Mouse (Mus musculus): ENCODE data around the gene Csdc2. TPM values are rescaled to one million over a fixed set of nuclear protein-coding genes. Genes with fewer than 3 reads are reported as not detected.
"Not testable (repeated sequence)": the region's sequence is repeated elsewhere in the genome, so short reads cannot be mapped to it uniquely, and the experiment has no call there.

Csdc2 gene
- polyA plus RNA-seq, 1 experiment from 2014 or later, result 7.0 TPM

GRCm38 (mm10) chr15:81975156-81975555 lies 38.6 kb downstream of the Csdc2 start:
- not testable (repeated sequence) for H3K4me2 ChIP-seq; H3K4me3 ChIP-seq; H3K27ac ChIP-seq (replicated peaks); H3K9me3 ChIP-seq; ATAC-seq (ENCODE audit: extremely low read depth, insufficient number of reproducible peaks, low FRiP score, low TSS enrichment); H3K36me3 ChIP-seq; H3K9ac ChIP-seq; H3K4me1 ChIP-seq; H3K27me3 ChIP-seq (replicated peaks)
- WGBS, result 90% methylated on average over 8 of the region's 8 CpGs

DNA sequence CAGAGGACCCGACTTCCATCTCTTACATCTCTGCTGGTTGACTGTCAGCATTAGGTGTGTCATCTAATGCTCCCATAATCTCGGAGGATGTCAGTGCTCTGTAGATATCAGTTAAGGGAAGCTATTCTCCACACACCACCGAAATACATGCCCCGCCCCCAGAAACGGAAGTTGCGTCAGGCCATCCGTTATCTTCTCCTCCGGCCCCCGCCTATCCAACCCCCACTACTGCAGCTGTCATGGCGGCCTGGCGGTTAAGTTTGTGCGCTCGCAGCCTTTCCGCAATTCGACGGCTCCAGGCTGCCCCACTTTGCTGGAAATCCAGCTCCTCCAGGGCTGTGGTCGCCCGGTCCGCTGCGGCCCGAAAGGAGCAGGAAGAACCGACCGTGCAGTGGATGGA lies 43.8 kb downstream of the Csdc2 start, which contains the start of gene 1700029P11Rik:
Gene 1700029P11Rik, plus strand, starts transcription at position 220 of the 400 bp plus-strand sequence.
- H3K36me3 ChIP-seq, result no peaks in the 10 kb centered on the region
- H3K9me3 ChIP-seq, result no peaks in the 10 kb centered on the region
- WGBS, result 90% methylated on average over 23 of the region's 23 CpGs
- no peak within 1 kb of the TSS for H3K27ac ChIP-seq (replicated peaks)
- no peaks in the 10 kb centered on the region for H3K4me1 ChIP-seq
- no peak for ATAC-seq (ENCODE audit: extremely low read depth, insufficient number of reproducible peaks, low FRiP score, low TSS enrichment)
- H3K27me3 ChIP-seq (replicated peaks), result no peaks in the 10 kb centered on the region
- H3K4me3 ChIP-seq, result no peak within 1 kb of the TSS
- no peak within 1 kb of the TSS for H3K4me2 ChIP-seq
- H3K9ac ChIP-seq, result no peak within 1 kb of the TSS

- WGBS, result 40% methylated on average over 1 of the region's 1 CpGs
These were observed 45.6 kb downstream of the Csdc2 start for GRCm38 (mm10) chr15:81982173-81982572.

GRCm38 (mm10) chr15:81985267-81986161 lies 49.0 kb downstream of the Csdc2 start:
- Histone ChIP-seq H3K9ac (no peak overlapping the region), H3K9me3 (no peaks in the 10 kb centered on the region), H3K27ac (replicated peaks) (no peak overlapping the region), H3K36me3 (no peaks in the 10 kb centered on the region), H3K4me2 (no peak overlapping the region), H3K4me1 (peaks cover 14% of the 10 kb centered on the region), H3K27me3 (replicated peaks) (no peaks in the 10 kb centered on the region), H3K4me3 (no peak overlapping the region)
- no peak for ATAC-seq (ENCODE audit: extremely low read depth, insufficient number of reproducible peaks, low FRiP score, low TSS enrichment)
- WGBS, result 58% methylated on average over 2 of the region's 2 CpGs

More at GRCm38 (mm10) chr15:81982173-81982572, 45.6 kb downstream of the Csdc2 start:
- H3K4me2 ChIP-seq, result no peak overlapping the region
- no peaks in the 10 kb centered on the region for H3K4me1 ChIP-seq
- H3K4me3 ChIP-seq, result no peak overlapping the region
- no peaks in the 10 kb centered on the region for H3K9me3 ChIP-seq
- no peak overlapping the region for H3K27ac ChIP-seq (replicated peaks)
- H3K9ac ChIP-seq, result no peak overlapping the region
- no peak for ATAC-seq (ENCODE audit: extremely low read depth, insufficient number of reproducible peaks, low FRiP score, low TSS enrichment)
- H3K27me3 ChIP-seq (replicated peaks), result no peaks in the 10 kb centered on the region
- no peaks in the 10 kb centered on the region for H3K36me3 ChIP-seq

DNA sequence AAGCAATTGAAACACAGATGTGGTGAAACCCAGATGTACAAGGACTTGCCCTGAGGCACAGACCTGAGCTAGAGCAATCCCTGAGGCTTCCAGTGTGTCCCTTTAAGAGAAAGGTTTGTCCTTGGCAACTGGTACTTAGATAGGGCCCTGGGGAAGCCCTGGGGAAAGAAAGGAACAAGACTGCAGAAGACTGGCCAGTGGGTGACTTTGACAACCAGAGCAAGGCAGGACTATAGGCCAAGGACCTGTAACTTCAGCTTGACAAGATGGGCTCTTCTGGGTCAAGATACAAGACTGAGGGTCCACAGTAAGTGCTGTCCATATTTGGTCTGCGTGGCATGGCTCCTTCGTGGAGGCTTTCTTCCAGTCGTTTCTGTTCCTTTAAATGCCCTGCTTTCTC lies 51.1 kb downstream of the Csdc2 start, which contains the start of gene Xrcc6:
Gene Xrcc6, plus strand, starts transcription at position 190 of the 400 bp plus-strand sequence.
- ATAC-seq (ENCODE audit: extremely low read depth, insufficient number of reproducible peaks, low FRiP score, low TSS enrichment), result no peak
- peaks cover 28% of the 10 kb centered on the region for H3K4me1 ChIP-seq
- no peak within 1 kb of the TSS for H3K27ac ChIP-seq (replicated peaks)
- no peak within 1 kb of the TSS for H3K4me3 ChIP-seq
- 86% methylated on average over 3 of the region's 3 CpGs for WGBS
- H3K4me2 ChIP-seq, result no peak within 1 kb of the TSS
- no peak within 1 kb of the TSS for H3K9ac ChIP-seq
- no peaks in the 10 kb centered on the region for H3K27me3 ChIP-seq (replicated peaks)
- no peaks in the 10 kb centered on the region for H3K9me3 ChIP-seq
- 0 out of 2 replicates have a peak, but pooled peaks cover 1% of the 10 kb centered on the region for H3K36me3 ChIP-seq

DNA sequence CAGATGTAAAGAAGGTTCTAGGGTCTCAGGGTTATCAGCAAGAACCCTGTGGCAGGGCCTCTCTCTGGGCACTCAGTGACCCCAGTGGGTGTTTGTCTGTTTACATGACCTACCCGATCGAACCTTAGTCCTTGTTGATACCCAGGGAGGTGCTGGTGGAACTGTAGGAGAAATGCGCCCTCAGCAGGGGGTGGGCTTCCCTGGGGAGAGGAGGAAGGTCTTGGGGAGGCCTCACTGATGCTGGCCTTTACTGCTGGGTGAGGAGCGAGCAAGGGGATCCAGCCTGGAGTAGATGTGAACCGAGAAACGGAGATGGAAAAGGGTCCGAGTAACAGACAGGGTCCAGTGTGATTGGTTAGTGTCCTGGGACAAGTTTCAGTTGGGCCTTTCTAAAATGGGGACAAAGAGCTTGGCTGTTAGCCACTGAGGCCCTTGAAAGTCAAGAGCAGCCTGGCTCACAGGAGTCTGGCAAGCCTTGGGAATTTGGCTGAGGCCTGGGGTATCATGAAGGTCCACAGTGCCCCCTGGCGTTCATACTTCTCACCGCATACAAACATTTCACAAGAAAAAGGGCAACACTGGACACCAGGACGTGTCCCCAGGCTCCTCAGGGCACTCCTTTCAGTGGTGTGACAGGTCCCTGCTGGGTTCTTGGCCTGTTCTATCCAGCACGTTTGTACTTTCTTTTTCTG lies 53.0 kb downstream of the Csdc2 start:
- Histone ChIP-seq H3K27ac (replicated peaks) (no peak overlapping the region), H3K27me3 (replicated peaks) (no peaks in the 10 kb centered on the region), H3K4me3 (no peak overlapping the region), H3K4me1 (peaks cover 28% of the 10 kb centered on the region), H3K4me2 (peak overlapping the region; percentile 23), H3K9ac (peak overlapping the region; percentile 51; the same call in 1 of the 2 replicates), H3K36me3 (peaks cover 20% of the 10 kb centered on the region), H3K9me3 (no peaks in the 10 kb centered on the region)
- WGBS, result 33% methylated on average over 11 of the region's 11 CpGs
- ATAC-seq (ENCODE audit: extremely low read depth, insufficient number of reproducible peaks, low FRiP score, low TSS enrichment), result no peak

- peak overlapping the region; percentile 67; the same call in 1 of the 2 replicates for H3K9ac ChIP-seq
- H3K9me3 ChIP-seq, result no peaks in the 10 kb centered on the region
- peaks cover 28% of the 10 kb centered on the region for H3K4me1 ChIP-seq
- H3K4me2 ChIP-seq, result no peak overlapping the region
- no peaks in the 10 kb centered on the region for H3K27me3 ChIP-seq (replicated peaks)
- H3K4me3 ChIP-seq, result no peak overlapping the region
- WGBS, result 17% methylated on average over 7 of the region's 7 CpGs
- H3K27ac ChIP-seq (replicated peaks), result no peak overlapping the region
- ATAC-seq (ENCODE audit: extremely low read depth, insufficient number of reproducible peaks, low FRiP score, low TSS enrichment), result no peak
- H3K36me3 ChIP-seq, result peaks cover 29% of the 10 kb centered on the region
These were observed 54.0 kb downstream of the Csdc2 start for GRCm38 (mm10) chr15:81990549-81990948.

DNA sequence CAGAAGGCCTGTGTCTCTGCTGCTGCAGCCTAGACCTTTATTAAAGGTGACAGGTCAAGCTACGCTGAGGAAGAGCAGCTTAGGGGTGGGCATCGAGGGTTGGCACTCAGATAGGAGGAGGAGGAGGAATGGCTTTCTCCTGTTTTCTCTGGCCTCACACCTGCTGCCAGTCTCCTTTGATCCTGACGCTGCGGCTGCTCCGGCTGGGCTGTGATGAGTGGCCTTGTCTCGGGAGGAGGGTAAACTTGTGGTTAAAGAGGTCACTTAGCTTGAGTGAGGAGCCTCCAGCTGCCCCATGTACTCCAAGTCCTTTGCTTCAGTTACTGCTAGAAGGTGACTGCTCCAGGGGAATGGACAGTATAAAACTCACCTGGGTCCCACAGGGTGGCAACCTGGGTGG lies 57.4 kb downstream of the Csdc2 start:
- Histone ChIP-seq H3K4me3 (no peak overlapping the region), H3K36me3 (peaks cover 63% of the 10 kb centered on the region), H3K4me2 (no peak overlapping the region), H3K4me1 (peaks cover 28% of the 10 kb centered on the region), H3K9ac (no peak overlapping the region), H3K27ac (replicated peaks) (no peak overlapping the region), H3K9me3 (no peaks in the 10 kb centered on the region), H3K27me3 (replicated peaks) (no peaks in the 10 kb centered on the region)
- 74% methylated on average over 6 of the region's 6 CpGs for WGBS
- no peak for ATAC-seq (ENCODE audit: extremely low read depth, insufficient number of reproducible peaks, low FRiP score, low TSS enrichment)

Other genes starting within 250 kb of the Csdc2 start
- gene Chadl, start 239.5 kb upstream of the Csdc2 start, polyA plus RNA-seq (2015; fragmentation: Nextera tagmentation; extraction: Ambion mirVana), result 0.83 and 1.4 TPM in 2 replicates
- 19.5 and 21.4 TPM in 2 replicates for gene Zc3h7b, start 191.7 kb upstream of the Csdc2 start, polyA plus RNA-seq (2015; fragmentation: Nextera tagmentation; extraction: Ambion mirVana)
- gene Rangap1, start 191.2 kb upstream of the Csdc2 start, polyA plus RNA-seq (2015; fragmentation: Nextera tagmentation; extraction: Ambion mirVana), result 90.4 and 92.7 TPM in 2 replicates
- gene Tef, start 134.3 kb upstream of the Csdc2 start, polyA plus RNA-seq (2015; fragmentation: Nextera tagmentation; extraction: Ambion mirVana), result 22.0 and 22.2 TPM in 2 replicates
- gene Tob2, start 78.0 kb upstream of the Csdc2 start, polyA plus RNA-seq (2015; fragmentation: Nextera tagmentation; extraction: Ambion mirVana), result 11.8 and 13.8 TPM in 2 replicates
- gene Phf5a, start 64.8 kb upstream of the Csdc2 start, polyA plus RNA-seq (2015; fragmentation: Nextera tagmentation; extraction: Ambion mirVana), result 92.7 and 114 TPM in 2 replicates
- gene Aco2, start 64.5 kb upstream of the Csdc2 start, polyA plus RNA-seq (2015; fragmentation: Nextera tagmentation; extraction: Ambion mirVana), result 486 and 514 TPM in 2 replicates
- 128 and 146 TPM in 2 replicates for gene Polr3h, start 10.5 kb upstream of the Csdc2 start, polyA plus RNA-seq (2015; fragmentation: Nextera tagmentation; extraction: Ambion mirVana)
- gene Pmm1, start 24.2 kb downstream of the Csdc2 start, polyA plus RNA-seq (2015; fragmentation: Nextera tagmentation; extraction: Ambion mirVana), result 17.9 and 20.2 TPM in 2 replicates
- gene 1700029P11Rik, start 43.8 kb downstream of the Csdc2 start, polyA plus RNA-seq (2015; fragmentation: Nextera tagmentation; extraction: Ambion mirVana), result not detected in 2 replicates
- gene Xrcc6, start 51.1 kb downstream of the Csdc2 start, polyA plus RNA-seq (2015; fragmentation: Nextera tagmentation; extraction: Ambion mirVana), result 71.3 and 72.9 TPM in 2 replicates
- 19.1 and 20.0 TPM in 2 replicates for gene Desi1, start 97.1 kb downstream of the Csdc2 start, polyA plus RNA-seq (2015; fragmentation: Nextera tagmentation; extraction: Ambion mirVana)
- 167 and 192 TPM in 2 replicates for gene Snu13, start 110.8 kb downstream of the Csdc2 start, polyA plus RNA-seq (2015; fragmentation: Nextera tagmentation; extraction: Ambion mirVana)
- gene 4930407I10Rik, start 122.4 kb downstream of the Csdc2 start, polyA plus RNA-seq (2015; fragmentation: Nextera tagmentation; extraction: Ambion mirVana), result not detected in 2 replicates
- gene Mei1, start 133.2 kb downstream of the Csdc2 start, polyA plus RNA-seq (2015; fragmentation: Nextera tagmentation; extraction: Ambion mirVana), result not detected in 2 replicates
- 9.0 and 9.6 TPM in 2 replicates for gene Ccdc134, start 191.2 kb downstream of the Csdc2 start, polyA plus RNA-seq (2015; fragmentation: Nextera tagmentation; extraction: Ambion mirVana)
- 89.4 and 92.6 TPM in 2 replicates for gene Srebf2, start 210.4 kb downstream of the Csdc2 start, polyA plus RNA-seq (2015; fragmentation: Nextera tagmentation; extraction: Ambion mirVana)

All from heart, embryonic 13.5 days (tissue).